Mouse (Mus musculus): ENCODE results near the gene Myo1c. TPM values are rescaled to one million over a fixed set of nuclear protein-coding genes. Genes with fewer than 3 reads are reported as not detected.
A peak's percentile ranks its signal among the peaks of the same experiment; 100 is the strongest.

Myo1c gene
- polyA plus RNA-seq, 1 experiment from 2014 or later, result 7.6 TPM

GRCm38 (mm10) chr11:75625820-75626219, 24.5 kb upstream of the Myo1c start:
- Histone ChIP-seq H3K27ac (no peak overlapping the region), H3K9me3 (no peaks in the 10 kb centered on the region), H3K4me2 (replicated peaks) (no peak overlapping the region), H3K36me3 (peaks cover 63% of the 10 kb centered on the region), H3K4me1 (replicated peaks) (peaks cover 8% of the 10 kb centered on the region), H3K9ac (replicated peaks) (no peak overlapping the region), H3K4me3 (replicated peaks) (no peak overlapping the region), H3K27me3 (no peaks in the 10 kb centered on the region)
- ATAC-seq, result no peak
- WGBS, result 95% methylated on average over 4 of the region's 4 CpGs

DNA sequence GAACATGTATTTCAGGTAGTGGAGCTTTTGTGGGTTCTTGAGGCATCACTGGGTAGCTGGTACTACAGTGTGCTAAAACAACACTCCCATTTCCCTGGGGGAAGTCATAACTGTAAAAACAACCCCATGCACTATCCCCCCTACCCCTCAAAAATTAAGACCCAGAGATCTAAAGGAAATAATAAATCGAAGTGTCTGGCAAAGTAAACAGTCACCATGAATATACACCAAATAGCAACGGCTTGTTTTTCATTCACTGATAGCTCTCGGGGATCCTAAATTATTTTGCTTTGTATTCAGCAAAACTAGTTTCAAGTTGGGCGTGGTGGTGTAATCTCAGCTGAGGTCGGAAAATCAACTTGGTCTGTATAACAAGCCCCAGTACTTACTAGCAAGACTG, 20.2 kb upstream of the Myo1c start:
- Histone ChIP-seq H3K27ac (peak overlapping the region; percentile 58; the same call in 1 of the 2 replicates), H3K4me3 (replicated peaks) (peak overlapping the region; percentile 62), H3K9me3 (no peaks in the 10 kb centered on the region), H3K36me3 (peaks cover 46% of the 10 kb centered on the region), H3K4me2 (replicated peaks) (peak overlapping the region; percentile 81), H3K9ac (replicated peaks) (peak overlapping the region; percentile 70), H3K4me1 (replicated peaks) (peaks cover 22% of the 10 kb centered on the region), H3K27me3 (no peaks in the 10 kb centered on the region)
- 17% methylated on average over 5 of the region's 5 CpGs for WGBS
- no peak for ATAC-seq

DNA sequence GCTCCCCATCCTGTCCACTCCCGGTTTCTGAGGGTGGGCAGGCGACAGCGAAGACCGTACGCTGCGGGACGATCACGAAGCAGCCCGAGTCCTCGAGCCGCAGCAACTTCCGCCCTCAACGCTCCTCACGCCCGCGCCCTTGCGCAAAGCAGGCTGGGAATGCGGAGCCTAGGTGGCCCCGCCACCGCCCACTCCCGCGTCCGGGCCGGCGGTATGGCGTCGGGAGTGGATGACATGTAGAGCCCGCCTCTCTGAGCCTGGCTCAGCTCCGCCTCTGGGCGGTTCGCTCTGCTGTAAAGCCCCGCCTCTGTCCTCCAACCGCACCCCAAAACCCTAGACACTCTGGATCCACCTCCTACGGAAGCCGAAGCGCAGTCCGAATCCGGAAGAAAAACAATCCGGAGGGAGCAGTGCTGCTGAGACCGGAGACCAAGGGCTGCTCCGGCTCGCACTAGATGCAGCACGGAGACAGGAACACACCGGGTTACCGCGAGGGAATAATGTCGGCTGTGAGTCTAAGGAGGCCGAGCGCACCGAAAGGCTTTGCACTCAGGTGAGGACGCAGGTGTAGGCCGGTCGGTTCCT, 19.6 kb upstream of the Myo1c start, which contains the start of gene Inpp5k:
Inpp5k (plus strand) TSS at position 344 of the 585 bp plus-strand sequence.
- ATAC-seq, result peak; percentile 100
- H3K36me3 ChIP-seq, result peaks cover 46% of the 10 kb centered on the region
- under 1% methylated on average over 53 of the region's 53 CpGs for WGBS

DNA sequence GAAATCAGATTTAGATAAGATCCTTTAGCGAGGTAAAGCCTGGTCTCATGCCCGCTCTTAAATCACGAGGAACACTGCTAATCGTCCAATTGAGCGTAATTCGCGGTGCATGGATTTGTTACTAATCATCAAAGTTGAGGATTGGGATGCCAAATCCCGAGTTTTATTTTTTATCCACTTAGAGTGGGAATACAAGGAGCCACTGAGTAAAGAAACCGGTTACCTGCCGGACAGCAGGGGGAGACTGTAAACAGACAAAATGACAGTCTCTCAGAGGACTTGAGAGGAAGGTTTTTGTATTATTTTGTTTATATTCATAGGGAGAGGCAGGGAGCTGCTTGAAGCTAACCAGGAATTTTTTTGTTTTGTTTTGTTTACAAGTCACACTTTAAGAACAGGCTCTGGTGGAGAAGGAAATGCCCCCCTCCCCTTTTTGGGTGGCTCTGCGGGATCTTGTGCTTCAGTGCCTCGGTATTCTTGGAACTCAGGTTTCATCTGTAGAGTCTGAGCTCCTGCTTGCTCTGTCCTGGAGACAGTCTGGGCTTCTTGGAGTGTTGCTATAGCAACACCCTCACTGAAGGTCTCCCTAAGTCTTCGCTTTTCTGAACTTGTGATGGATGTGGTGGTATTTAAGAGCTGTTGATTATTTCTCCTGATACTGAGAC, 18.6 kb upstream of the Myo1c start:
- H3K4me1 ChIP-seq (replicated peaks), result peaks cover 22% of the 10 kb centered on the region
- H3K27ac ChIP-seq, result no peak overlapping the region
- no peaks in the 10 kb centered on the region for H3K27me3 ChIP-seq
- ATAC-seq, result no peak
- peak overlapping the region; percentile 62 for H3K4me3 ChIP-seq (replicated peaks)
- peak overlapping the region; percentile 70 for H3K9ac ChIP-seq (replicated peaks)
- H3K36me3 ChIP-seq, result peaks cover 46% of the 10 kb centered on the region
- WGBS, result 9% methylated on average over 13 of the region's 13 CpGs
- H3K9me3 ChIP-seq, result no peaks in the 10 kb centered on the region
- H3K4me2 ChIP-seq (replicated peaks), result peak overlapping the region; percentile 81

More for the DNA sequence above, 19.6 kb upstream of the Myo1c start, which contains the start of gene Inpp5k:
- H3K4me2 ChIP-seq (replicated peaks), result peak within 1 kb of the TSS; percentile 81
- no peaks in the 10 kb centered on the region for H3K27me3 ChIP-seq
- peak within 1 kb of the TSS; percentile 70 for H3K9ac ChIP-seq (replicated peaks)
- H3K27ac ChIP-seq, result peak within 1 kb of the TSS; percentile 58
- H3K4me3 ChIP-seq (replicated peaks), result peak within 1 kb of the TSS; percentile 62
- peaks cover 22% of the 10 kb centered on the region for H3K4me1 ChIP-seq (replicated peaks)
- H3K9me3 ChIP-seq, result no peaks in the 10 kb centered on the region

- no peaks in the 10 kb centered on the region for H3K27me3 ChIP-seq
- ATAC-seq, result no peak
- 97% methylated on average over 5 of the region's 5 CpGs for WGBS
- H3K4me1 ChIP-seq (replicated peaks), result peaks cover 22% of the 10 kb centered on the region
- H3K4me2 ChIP-seq (replicated peaks), result no peak overlapping the region
- no peak overlapping the region for H3K4me3 ChIP-seq (replicated peaks)
- H3K9me3 ChIP-seq, result no peaks in the 10 kb centered on the region
- H3K27ac ChIP-seq, result no peak overlapping the region
- 0 out of 2 replicates have a peak overlapping the region, but pooled peaks have one; percentile 45 for H3K9ac ChIP-seq (replicated peaks)
- peaks cover 48% of the 10 kb centered on the region for H3K36me3 ChIP-seq
These were observed 17.4 kb upstream of the Myo1c start for GRCm38 (mm10) chr11:75632921-75633320.

DNA sequence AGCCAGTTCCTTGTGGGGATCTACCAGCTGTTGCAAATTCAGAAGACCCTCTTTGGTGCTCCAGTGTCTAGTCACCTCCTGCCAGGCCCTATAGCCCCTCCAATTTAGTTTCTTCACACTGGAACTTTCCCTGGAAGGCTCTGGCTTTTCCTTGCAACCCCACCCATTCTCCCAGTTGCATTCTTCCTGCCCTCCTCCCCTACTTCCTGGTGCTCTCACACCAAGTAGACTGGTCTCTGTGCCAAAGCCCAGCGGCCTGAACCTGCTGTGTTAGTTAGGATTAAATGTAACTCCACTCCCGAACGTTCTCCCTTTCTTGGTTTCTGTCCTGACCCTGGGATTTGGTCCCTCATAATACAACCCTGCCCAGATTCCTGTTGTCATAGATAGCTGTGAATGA, 15.5 kb upstream of the Myo1c start:
- Histone ChIP-seq H3K9me3 (no peaks in the 10 kb centered on the region), H3K4me2 (replicated peaks) (no peak overlapping the region), H3K4me3 (replicated peaks) (no peak overlapping the region), H3K27ac (no peak overlapping the region), H3K27me3 (no peaks in the 10 kb centered on the region), H3K9ac (replicated peaks) (no peak overlapping the region), H3K4me1 (replicated peaks) (peaks cover 19% of the 10 kb centered on the region), H3K36me3 (peaks cover 45% of the 10 kb centered on the region)
- ATAC-seq, result no peak
- WGBS, result 77% methylated on average over 3 of the region's 3 CpGs

DNA sequence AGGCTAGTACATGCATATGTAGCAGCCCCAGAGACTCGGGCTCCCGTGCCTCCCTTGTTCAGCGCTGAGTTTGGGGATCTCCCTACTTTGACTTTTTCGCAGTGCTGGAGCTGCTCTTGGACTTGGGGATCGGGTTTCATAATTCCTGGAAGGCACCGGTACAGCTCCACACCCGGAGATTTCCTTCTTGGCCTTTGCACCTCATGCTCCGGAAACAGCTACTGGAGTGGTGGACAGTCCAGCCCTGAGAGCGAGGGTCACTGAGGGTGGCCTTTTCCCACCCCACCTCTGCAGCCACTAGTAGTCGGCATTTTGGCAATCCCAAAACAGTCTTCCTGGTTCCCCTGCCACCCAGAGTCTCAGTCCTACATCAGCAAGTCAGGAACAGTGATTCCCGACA, 15.0 kb upstream of the Myo1c start:
- 80% methylated on average over 11 of the region's 11 CpGs for WGBS
- no peak for ATAC-seq

DNA sequence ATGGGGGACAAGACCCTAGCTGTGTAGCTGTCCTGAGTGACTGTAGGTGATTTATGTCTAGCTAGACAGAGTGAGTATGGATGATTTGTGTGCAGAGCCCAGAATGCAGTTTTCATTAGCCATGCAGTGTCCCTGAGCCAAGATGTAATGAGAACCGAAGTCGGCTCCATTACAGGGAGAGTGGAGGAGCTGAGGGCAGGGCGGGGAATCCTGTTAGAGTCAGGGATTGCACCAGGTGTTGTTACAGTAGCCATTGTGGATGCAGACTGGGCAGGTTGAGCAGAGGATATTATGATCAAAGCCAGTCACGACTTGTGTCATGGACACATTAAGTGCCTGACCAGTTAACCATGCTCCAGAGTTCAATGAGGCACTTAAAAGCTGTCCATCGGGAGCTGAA, 7.0 kb upstream of the Myo1c start:
- Histone ChIP-seq H3K4me2 (replicated peaks) (no peak overlapping the region), H3K4me1 (replicated peaks) (no peaks in the 10 kb centered on the region), H3K36me3 (peaks cover 22% of the 10 kb centered on the region), H3K27ac (no peak overlapping the region), H3K27me3 (no peaks in the 10 kb centered on the region), H3K4me3 (replicated peaks) (no peak overlapping the region), H3K9me3 (no peaks in the 10 kb centered on the region), H3K9ac (replicated peaks) (no peak overlapping the region)
- WGBS, result 93% methylated on average over 5 of the region's 5 CpGs
- no peak for ATAC-seq

More for the DNA sequence above, 15.0 kb upstream of the Myo1c start:
- no peak overlapping the region for H3K4me2 ChIP-seq (replicated peaks)
- peaks cover 45% of the 10 kb centered on the region for H3K36me3 ChIP-seq
- H3K4me1 ChIP-seq (replicated peaks), result peaks cover 14% of the 10 kb centered on the region
- H3K9me3 ChIP-seq, result no peaks in the 10 kb centered on the region
- no peak overlapping the region for H3K27ac ChIP-seq
- no peak overlapping the region for H3K4me3 ChIP-seq (replicated peaks)
- H3K27me3 ChIP-seq, result no peaks in the 10 kb centered on the region
- H3K9ac ChIP-seq (replicated peaks), result no peak overlapping the region

- Histone ChIP-seq H3K9ac (replicated peaks) (no peak overlapping the region), H3K27ac (no peak overlapping the region), H3K4me2 (replicated peaks) (no peak overlapping the region), H3K4me3 (replicated peaks) (no peak overlapping the region), H3K4me1 (replicated peaks) (no peaks in the 10 kb centered on the region), H3K36me3 (peaks cover 22% of the 10 kb centered on the region), H3K27me3 (no peaks in the 10 kb centered on the region), H3K9me3 (no peaks in the 10 kb centered on the region)
- no peak for ATAC-seq
- 85% methylated on average over 9 of the region's 9 CpGs for WGBS
These were observed 5.6 kb upstream of the Myo1c start for GRCm38 (mm10) chr11:75644684-75645083.

GRCm38 (mm10) chr11:75647681-75648211, 2.6 kb upstream of the Myo1c start:
- Histone ChIP-seq H3K36me3 (peaks cover 13% of the 10 kb centered on the region), H3K9ac (replicated peaks) (no peak overlapping the region), H3K4me2 (replicated peaks) (no peak overlapping the region), H3K9me3 (no peaks in the 10 kb centered on the region), H3K27me3 (peaks cover 13% of the 10 kb centered on the region), H3K4me1 (replicated peaks) (peaks cover 18% of the 10 kb centered on the region), H3K4me3 (replicated peaks) (no peak overlapping the region), H3K27ac (no peak overlapping the region)
- 73% methylated on average over 6 of the region's 6 CpGs for WGBS
- 0 out of 2 replicates have a peak, but pooled peaks have one; percentile 15 for ATAC-seq

DNA sequence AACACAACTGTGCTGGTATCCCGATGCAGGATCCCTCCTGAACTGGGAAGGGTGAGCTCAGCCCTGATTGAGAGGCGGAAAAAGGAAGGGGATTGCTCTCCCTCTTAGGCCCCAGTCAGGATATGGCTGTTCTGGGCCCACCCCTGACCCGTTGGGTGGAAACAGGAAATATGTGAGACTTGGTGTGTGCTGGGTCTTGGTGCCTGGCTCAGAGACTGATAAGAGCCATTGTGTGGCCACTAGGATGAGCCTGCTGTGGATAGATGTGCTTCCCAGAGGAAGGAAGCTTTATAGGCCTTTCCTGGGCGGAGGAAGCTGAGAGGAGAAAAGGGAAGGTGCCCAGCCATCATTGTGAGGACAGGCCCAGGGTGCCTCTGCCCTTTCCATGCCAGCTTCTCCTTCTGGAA, 1.1 kb upstream of the Myo1c start:
- peaks cover 13% of the 10 kb centered on the region for H3K36me3 ChIP-seq
- H3K27me3 ChIP-seq, result peaks cover 27% of the 10 kb centered on the region
- no peaks in the 10 kb centered on the region for H3K9me3 ChIP-seq
- peaks cover 29% of the 10 kb centered on the region for H3K4me1 ChIP-seq (replicated peaks)
- 83% methylated on average over 4 of the region's 4 CpGs for WGBS
- no peak for ATAC-seq
- no peak overlapping the region for H3K27ac ChIP-seq
- H3K9ac ChIP-seq (replicated peaks), result no peak overlapping the region
- H3K4me2 ChIP-seq (replicated peaks), result no peak overlapping the region
- no peak overlapping the region for H3K4me3 ChIP-seq (replicated peaks)

GRCm38 (mm10) chr11:75650958-75651425, 688 bp downstream of the Myo1c start:
- Histone ChIP-seq H3K4me2 (replicated peaks) (peak overlapping the region; percentile 81), H3K27me3 (peaks cover 45% of the 10 kb centered on the region), H3K27ac (no peak overlapping the region), H3K36me3 (no peaks in the 10 kb centered on the region), H3K4me3 (replicated peaks) (peak overlapping the region; percentile 55), H3K9me3 (no peaks in the 10 kb centered on the region), H3K4me1 (replicated peaks) (peaks cover 43% of the 10 kb centered on the region), H3K9ac (replicated peaks) (peak overlapping the region; percentile 71)
- ATAC-seq, result no peak
- WGBS, result 50% methylated on average over 12 of the region's 13 CpGs
